Mouse (Mus musculus) heart, embryonic 14.5 days (tissue): Measurements from ENCODE around the gene Ppp6r3. TPM values are rescaled to one million over a fixed set of nuclear protein-coding genes. Genes with fewer than 3 reads are reported as not detected.

Experiments used
- ATAC-seq: fragments of 200-750 bp; cut with Nextera tagmentation; 2 replicates; pipeline ENCODE4 v1.8.0; 2017; ENCODE audit warnings: low read depth, moderate TSS enrichment; ENCODE audit not compliant: insufficient number of reproducible peaks, insufficient read depth, low FRiP score
- H3K27ac ChIP-seq, 2 experiments: fragments of 200-500 bp in 1 of 2; fragments of 300-500 bp in 1 of 2; sonication (generic) in 1 of 2; replicated peaks in 1 of 2; 2 replicates each; pipeline ENCODE4 v1.5.1; 2012 to 2014; ENCODE audit warnings: low read depth in 2 of 2, low read length in 2 of 2, control low read depth in 1 of 2, mild to moderate bottlenecking in 1 of 2, mixed read lengths in 1 of 2; ENCODE audit not compliant: control insufficient read depth in 1 of 2, insufficient read depth in 1 of 2
- H3K27me3 ChIP-seq: fragments of 300-500 bp; sonication (generic); 2 replicates; pipeline ENCODE4 v1.6.1; 2014; ENCODE audit warnings: mild to moderate bottlenecking, low read length, control low read depth; ENCODE audit not compliant: control insufficient read depth, insufficient read depth
- H3K36me3 ChIP-seq: fragments of 300-500 bp; sonication (generic); 2 replicates; pipeline ENCODE4 v1.6.1; 2014; ENCODE audit warnings: mild to moderate bottlenecking, control low read depth, low read length, mixed read lengths; ENCODE audit not compliant: control insufficient read depth, insufficient read depth
- H3K4me1 ChIP-seq, 2 experiments: fragments of 200-500 bp in 1 of 2; fragments of 300-500 bp in 1 of 2; sonication (generic) in 1 of 2; 2 replicates each; pipeline ENCODE4 v1.6.1; 2012 to 2014; ENCODE audit warnings: low read length in 2 of 2, control low read depth in 1 of 2, mixed read lengths in 1 of 2; ENCODE audit not compliant: control insufficient read depth in 2 of 2, insufficient read depth in 2 of 2
- H3K4me2 ChIP-seq: fragments of 300-500 bp; sonication (generic); 2 replicates; pipeline ENCODE4 v1.6.1; 2014; ENCODE audit warnings: mild to moderate bottlenecking, low read length
- H3K4me3 ChIP-seq, 2 experiments: fragments of 200-500 bp in 1 of 2; fragments of 300-500 bp in 1 of 2; sonication (generic) in 1 of 2; 2 replicates each; pipeline ENCODE4 v1.5.1; 2012 to 2014; ENCODE audit warnings: low read length in 2 of 2, mild to moderate bottlenecking in 2 of 2, control low read depth in 1 of 2, low read depth in 1 of 2, moderate library complexity in 1 of 2; ENCODE audit not compliant: control insufficient read depth in 1 of 2, insufficient read depth in 1 of 2
- H3K9ac ChIP-seq: fragments of 300-500 bp; sonication (generic); 2 replicates; pipeline ENCODE4 v1.6.1; 2014; ENCODE audit warnings: mild to moderate bottlenecking, low read length
- H3K9me3 ChIP-seq: fragments of 300-500 bp; sonication (generic); 2 replicates; pipeline ENCODE4 v1.6.1; 2016; ENCODE audit warnings: low read length, control low read depth; ENCODE audit not compliant: control insufficient read depth
- WGBS: fragments of 180-500 bp; shearing (Covaris S2); extraction: QIAGEN DNeasy Blood & Tissue Kit; methylation state at CpG from one replicate; pipeline ENCODE4 v1.1.7; 2014; 5-methylcytosine and 5-hydroxymethylcytosine counted together
- polyA plus RNA-seq: library from polyadenylated mRNA; unstranded; fragments of >200 nt; fragmentation: Nextera tagmentation; extraction: Ambion mirVana; gene quantifications from 2 replicates; pipeline ENCODE4 v1.2.1, GENCODE M21; 2014

Ppp6r3 gene
- polyA plus RNA-seq, 1 experiment from 2014 or later: 55.6 TPM

- Histone ChIP-seq H3K36me3 (no peaks in the 10 kb centered on the region), H3K4me1 (peaks cover 3 to 18% of the 10 kb centered on the region in 2 experiments; a peak in 3 of 4 replicates), H3K4me2 (no peak overlapping the region), H3K27me3 (no peaks in the 10 kb centered on the region), H3K27ac (no peak overlapping the region), H3K9me3 (no peaks in the 10 kb centered on the region), H3K9ac (no peak overlapping the region), H3K4me3 (no peak overlapping the region)
- 89% methylated on average over 8 of the region's 8 CpGs for WGBS
- no peak for ATAC-seq
Observed at GRCm38 (mm10) chr19:3554785-3555184, 20.8 kb downstream of the Ppp6r3 start.

DNA sequence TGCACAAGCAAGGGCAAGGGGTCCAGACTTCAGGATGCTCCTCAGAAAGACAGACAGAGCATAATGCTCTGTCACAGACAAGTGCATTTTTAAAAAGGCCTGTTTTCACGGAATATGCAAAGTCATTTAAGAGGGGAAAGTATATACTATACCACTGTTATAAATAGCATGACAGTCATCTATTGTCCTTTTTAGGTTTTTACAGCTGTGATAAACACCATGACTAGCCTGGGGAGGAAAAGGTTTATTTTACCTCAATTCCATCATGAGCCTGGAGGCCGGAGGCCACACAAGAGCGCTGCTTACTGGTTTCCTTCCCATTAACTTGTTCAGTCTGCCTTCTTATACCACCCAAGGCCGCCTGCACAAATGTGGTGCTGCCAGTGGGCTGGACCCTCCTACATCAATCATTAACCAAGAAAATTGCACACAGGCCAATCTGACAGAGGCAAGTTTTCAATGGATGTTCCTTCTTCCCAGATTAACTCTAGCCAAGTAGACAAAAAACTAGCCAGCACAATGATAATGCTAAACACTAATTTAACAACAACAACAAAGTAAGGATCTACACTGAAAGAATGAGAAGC lies 23.9 kb downstream of the Ppp6r3 start:
- Histone ChIP-seq H3K27ac (no peak overlapping the region), H3K27me3 (no peaks in the 10 kb centered on the region), H3K4me2 (no peak overlapping the region), H3K9me3 (no peaks in the 10 kb centered on the region), H3K4me1 (peaks cover 0 to 12% of the 10 kb centered on the region in 2 experiments; a peak in 2 of 4 replicates), H3K36me3 (0 out of 2 replicates have a peak, but pooled peaks cover 4% of the 10 kb centered on the region), H3K4me3 (no peak overlapping the region), H3K9ac (no peak overlapping the region)
- no peak for ATAC-seq
- 73% methylated on average over 4 of the region's 4 CpGs for WGBS

DNA sequence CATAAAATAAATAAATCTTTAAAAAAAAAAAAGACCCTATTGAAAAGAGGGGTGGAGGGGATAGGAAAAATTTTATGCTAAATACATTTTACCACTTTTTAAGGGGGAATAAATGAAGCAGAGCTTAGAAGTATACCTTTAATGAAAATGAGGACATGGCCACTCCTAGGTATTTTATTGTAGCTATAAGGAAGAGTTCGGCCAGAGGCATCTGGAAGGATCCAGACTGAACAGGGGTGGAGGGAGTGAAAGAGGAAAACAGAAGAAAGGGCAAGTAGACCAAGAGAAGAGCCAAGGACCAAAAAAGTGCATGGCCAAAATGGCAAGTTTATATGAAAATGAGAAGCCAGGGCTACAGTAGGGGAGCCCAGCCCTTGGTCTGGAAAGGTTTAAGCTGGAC lies 25.4 kb downstream of the Ppp6r3 start:
- 0 out of 2 replicates have a peak, but pooled peaks cover 4% of the 10 kb centered on the region for H3K36me3 ChIP-seq

DNA sequence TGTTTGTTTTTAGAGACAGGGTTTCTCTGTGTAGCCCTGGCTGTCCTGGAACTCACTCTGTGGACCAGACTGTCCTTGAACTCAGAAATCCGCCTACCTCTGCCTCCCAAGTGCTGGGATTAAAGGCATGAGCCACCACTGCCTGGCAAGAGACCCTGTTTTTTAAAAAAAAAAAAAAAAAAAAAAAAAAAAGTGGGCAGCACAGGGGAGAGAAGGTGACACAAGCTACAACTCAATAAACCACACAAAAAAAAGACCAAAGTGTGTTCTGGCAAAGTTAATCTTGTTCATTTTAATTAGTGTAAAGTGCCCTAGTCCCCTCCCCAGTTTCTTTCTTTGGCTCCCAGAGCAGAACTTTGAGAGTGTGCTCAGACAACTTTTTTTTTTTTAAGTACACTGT lies 26.3 kb downstream of the Ppp6r3 start:
- H3K9me3 ChIP-seq: no peaks in the 10 kb centered on the region
- ATAC-seq: no peak
- no peak overlapping the region for H3K27ac ChIP-seq
- peaks cover 0 to 15% of the 10 kb centered on the region in 2 experiments; a peak in 2 of 4 replicates for H3K4me1 ChIP-seq
- H3K4me2 ChIP-seq: no peak overlapping the region
- 83% methylated on average over 1 of the region's 1 CpGs for WGBS
- H3K9ac ChIP-seq: no peak overlapping the region
- no peak overlapping the region for H3K4me3 ChIP-seq
- H3K27me3 ChIP-seq: no peaks in the 10 kb centered on the region
- 0 out of 2 replicates have a peak, but pooled peaks cover 4% of the 10 kb centered on the region for H3K36me3 ChIP-seq

More for the DNA sequence above, 25.4 kb downstream of the Ppp6r3 start:
- H3K4me1 ChIP-seq: peaks cover 0 to 12% of the 10 kb centered on the region in 2 experiments; a peak in 2 of 4 replicates
- H3K4me2 ChIP-seq: no peak overlapping the region
- H3K4me3 ChIP-seq: no peak overlapping the region
- no peaks in the 10 kb centered on the region for H3K27me3 ChIP-seq
- no peak for ATAC-seq
- H3K9ac ChIP-seq: no peak overlapping the region
- H3K9me3 ChIP-seq: no peaks in the 10 kb centered on the region
- no peak overlapping the region for H3K27ac ChIP-seq
- WGBS: 96% methylated on average over 1 of the region's 1 CpGs

- H3K27me3 ChIP-seq: no peaks in the 10 kb centered on the region
- WGBS: 93% methylated on average over 1 of the region's 1 CpGs
- peaks cover 0 to 15% of the 10 kb centered on the region in 2 experiments; a peak in 2 of 4 replicates for H3K4me1 ChIP-seq
- H3K27ac ChIP-seq: no peak overlapping the region
- ATAC-seq: no peak
- no peaks in the 10 kb centered on the region for H3K9me3 ChIP-seq
- no peak overlapping the region for H3K4me2 ChIP-seq
- no peak overlapping the region for H3K4me3 ChIP-seq
- no peak overlapping the region for H3K9ac ChIP-seq
- H3K36me3 ChIP-seq: peaks cover 11% of the 10 kb centered on the region
Observed at GRCm38 (mm10) chr19:3548311-3548710, 27.2 kb downstream of the Ppp6r3 start.

DNA sequence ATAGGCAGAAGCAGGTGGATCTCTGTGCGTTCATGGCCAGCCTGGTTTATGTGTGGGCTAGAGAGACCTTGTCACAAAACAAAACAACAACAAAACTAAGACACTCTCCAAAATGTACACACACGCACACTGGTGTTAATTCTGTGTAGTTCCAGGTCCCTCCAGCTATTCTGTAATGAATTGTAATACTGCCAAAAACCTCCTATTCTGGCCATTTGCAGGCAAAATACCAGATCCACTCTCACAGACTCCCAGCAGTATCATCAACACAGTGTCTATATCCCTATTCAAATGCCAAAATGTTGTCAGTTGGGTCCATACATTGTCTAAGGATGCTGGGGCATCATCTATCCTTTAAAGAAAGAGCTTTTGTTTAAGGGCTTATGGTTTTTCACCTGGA lies 30.6 kb downstream of the Ppp6r3 start:
- no peaks in the 10 kb centered on the region for H3K9me3 ChIP-seq
- H3K9ac ChIP-seq: no peak overlapping the region
- H3K4me2 ChIP-seq: no peak overlapping the region
- H3K27me3 ChIP-seq: no peaks in the 10 kb centered on the region
- WGBS: 92% methylated on average over 2 of the region's 2 CpGs
- H3K4me1 ChIP-seq: peaks cover 0 to 6% of the 10 kb centered on the region in 2 experiments; a peak in 1 of 4 replicates
- no peak overlapping the region for H3K4me3 ChIP-seq
- peaks cover 29% of the 10 kb centered on the region for H3K36me3 ChIP-seq
- H3K27ac ChIP-seq: no peak overlapping the region
- ATAC-seq: no peak

DNA sequence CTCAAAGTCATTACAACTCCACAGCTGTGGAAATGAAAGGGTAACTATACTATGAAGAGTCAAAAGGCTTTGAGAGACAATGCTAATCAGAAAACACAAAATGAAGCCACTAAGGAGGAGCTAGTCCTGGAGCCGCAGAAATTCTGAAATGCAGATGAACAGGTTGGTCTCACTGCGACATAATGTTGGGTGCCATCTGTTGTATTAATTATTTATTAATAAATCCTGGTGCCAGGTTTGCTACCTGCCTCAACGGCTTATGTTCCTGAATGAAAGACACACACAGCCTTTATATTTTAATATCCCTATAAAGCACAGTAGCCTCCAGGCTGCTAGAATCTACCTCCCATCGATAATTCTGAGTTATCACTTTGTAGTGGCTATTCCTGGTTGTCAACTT lies 33.0 kb downstream of the Ppp6r3 start:
- no peak overlapping the region for H3K4me3 ChIP-seq
- peaks cover 38% of the 10 kb centered on the region for H3K36me3 ChIP-seq
- WGBS: 88% methylated on average over 4 of the region's 4 CpGs
- H3K4me1 ChIP-seq: peaks cover 0 to 6% of the 10 kb centered on the region in 2 experiments; a peak in 1 of 4 replicates
- no peak overlapping the region for H3K4me2 ChIP-seq
- H3K27me3 ChIP-seq: no peaks in the 10 kb centered on the region
- H3K27ac ChIP-seq: no peak overlapping the region
- ATAC-seq: no peak
- no peak overlapping the region for H3K9ac ChIP-seq
- no peaks in the 10 kb centered on the region for H3K9me3 ChIP-seq

DNA sequence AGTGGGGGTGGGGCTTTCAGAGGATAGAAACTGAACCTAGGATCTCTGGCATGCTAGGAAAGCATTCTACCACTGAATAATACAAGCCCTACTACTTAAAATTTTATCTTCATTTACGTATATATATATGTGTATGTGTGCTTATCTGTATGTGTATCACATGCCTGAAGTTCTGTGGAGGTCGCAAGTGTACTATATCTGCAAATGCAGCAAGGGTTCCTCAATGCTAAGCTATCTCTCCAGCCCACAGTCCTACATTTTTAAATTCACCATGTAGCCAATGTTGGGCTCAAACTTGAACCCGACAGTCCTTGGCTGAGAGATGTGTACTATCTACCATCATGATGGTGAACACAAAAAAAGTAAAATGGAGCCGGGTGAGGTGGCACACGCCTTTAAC lies 34.6 kb downstream of the Ppp6r3 start:
- no peak overlapping the region for H3K9ac ChIP-seq
- 90% methylated on average over 5 of the region's 5 CpGs for WGBS
- ATAC-seq: no peak
- H3K36me3 ChIP-seq: peaks cover 36% of the 10 kb centered on the region
- H3K4me1 ChIP-seq: peaks cover 0 to 2% of the 10 kb centered on the region in 2 experiments; a peak in 1 of 4 replicates
- no peaks in the 10 kb centered on the region for H3K27me3 ChIP-seq
- no peaks in the 10 kb centered on the region for H3K9me3 ChIP-seq
- H3K4me2 ChIP-seq: no peak overlapping the region
- no peak overlapping the region for H3K27ac ChIP-seq
- no peak overlapping the region for H3K4me3 ChIP-seq
